Mouse (Mus musculus) right cerebral cortex, postnatal 4 days (tissue): ENCODE data around the gene Trim34b.
A peak's percentile ranks its signal among the peaks of the same experiment; 100 is the strongest.
"Not testable (repeated sequence)": the region's sequence is repeated elsewhere in the genome, so short reads cannot be mapped to it uniquely, and the experiment has no call there.

Experiments used
- DNase-seq: peaks from one replicate; pipeline ENCODE4 v3.0.0-alpha.2; 2022

Gene Trim34b

GRCm38 (mm10) chr7:104329171-104329570, at the start of gene Trim34b:
TSS of gene Trim34b (plus strand) at chr7:104329471.
- not testable (repeated sequence) for DNase-seq

- DNase-seq: not testable (repeated sequence)
Observed at GRCm38 (mm10) chr7:104287576-104288443, 41.5 kb upstream of the Trim34b start, which contains the start of gene Trim5. TSS of gene Trim5 (minus strand) at chr7:104288094.

- no peak for DNase-seq
Observed at GRCm38 (mm10) chr7:104290641-104291040, 38.6 kb upstream of the Trim34b start.

- DNase-seq: no peak
Observed at GRCm38 (mm10) chr7:104291638-104292400, 37.5 kb upstream of the Trim34b start.

GRCm38 (mm10) chr7:104314796-104315353, 14.4 kb upstream of the Trim34b start:
- DNase-seq: no peak

- DNase-seq: not testable (repeated sequence)
Observed at GRCm38 (mm10) chr7:104315369-104316080, 13.7 kb upstream of the Trim34b start, which contains the start of gene Trim12a. TSS of gene Trim12a (minus strand) at chr7:104315466.

GRCm38 (mm10) chr7:104322028-104322427, 7.2 kb upstream of the Trim34b start:
- no peak for DNase-seq

GRCm38 (mm10) chr7:104335547-104335946, 6.3 kb downstream of the Trim34b start:
- not testable (repeated sequence) for DNase-seq

- DNase-seq: not testable (repeated sequence)
Observed at GRCm38 (mm10) chr7:104340744-104341143, 11.5 kb downstream of the Trim34b start.

- DNase-seq: not testable (repeated sequence)
Observed at GRCm38 (mm10) chr7:104348043-104348442, 18.8 kb downstream of the Trim34b start.

- DNase-seq: peak; percentile 17
Observed at GRCm38 (mm10) chr7:104352717-104353599, 23.7 kb downstream of the Trim34b start, which contains the start of gene Trim12c. TSS of gene Trim12c (minus strand) at chr7:104353362.

- no peak for DNase-seq
Observed at GRCm38 (mm10) chr7:104353600-104353967, 24.3 kb downstream of the Trim34b start.

- no peak for DNase-seq
Observed at GRCm38 (mm10) chr7:104366339-104366738, 37.1 kb downstream of the Trim34b start.

- no peak for DNase-seq
Observed at GRCm38 (mm10) chr7:104369736-104370414, 40.6 kb downstream of the Trim34b start, which contains the start of gene Trim30b. TSS of gene Trim30b (minus strand) at chr7:104369884.
